Mouse (Mus musculus) intestine, embryonic 14.5 days (tissue): ENCODE measurements at regions not wholly inside any gene's neighbourhood (a gene's known extent, or its start where the extent isn't known, plus 50 kb on each side); places are given as distances from the start of the nearest gene placed in this dataset.

Source experiments
- ATAC-seq: fragments of 200-750 bp; cut with Nextera tagmentation; replicated peaks from 2 replicates; pipeline ENCODE4 v1.8.0; 2017; ENCODE audit warnings: low read depth, moderate number of reproducible peaks, moderate TSS enrichment, moderate library complexity; ENCODE audit not compliant: low FRiP score, low TSS enrichment
- DNase-seq: peaks from one replicate; pipeline ENCODE4 v3.0.0-alpha.2; 2018; ENCODE audit warnings: low spot score
- H3K27ac ChIP-seq: fragments of 300-500 bp; sonication (generic); 2 replicates; pipeline ENCODE4 v1.5.1; 2014; ENCODE audit warnings: low read depth, mild to moderate bottlenecking, control low read depth
- H3K27me3 ChIP-seq: fragments of 300-500 bp; sonication (generic); replicated peaks from 2 replicates; pipeline ENCODE4 v1.6.1; 2014; ENCODE audit warnings: low read length, control low read depth; ENCODE audit not compliant: control insufficient read depth, insufficient read depth
- H3K36me3 ChIP-seq: fragments of 300-500 bp; sonication (generic); 2 replicates; pipeline ENCODE4 v1.6.1; 2014; ENCODE audit warnings: low read length, control low read depth; ENCODE audit not compliant: control insufficient read depth, insufficient read depth
- H3K4me1 ChIP-seq: fragments of 300-500 bp; sonication (generic); replicated peaks from 2 replicates; pipeline ENCODE4 v1.6.1; 2014; ENCODE audit warnings: low read length, control low read depth, mixed read lengths; ENCODE audit not compliant: control insufficient read depth, insufficient read depth
- H3K4me2 ChIP-seq: fragments of 300-500 bp; sonication (generic); 2 replicates; pipeline ENCODE4 v1.6.1; 2014; ENCODE audit warnings: low read length
- H3K4me3 ChIP-seq: fragments of 300-500 bp; sonication (generic); 2 replicates; pipeline ENCODE4 v1.5.1; 2014; ENCODE audit warnings: low read depth, low read length, control low read depth, mixed read lengths
- H3K9ac ChIP-seq: fragments of 300-500 bp; sonication (generic); 2 replicates; pipeline ENCODE4 v1.6.1; 2014; ENCODE audit warnings: mild to moderate bottlenecking, low read length
- H3K9me3 ChIP-seq: fragments of 300-500 bp; sonication (generic); 2 replicates; pipeline ENCODE4 v1.6.1; 2016; ENCODE audit warnings: low read length, control low read depth; ENCODE audit not compliant: control insufficient read depth
- WGBS: fragments of 180-500 bp; shearing (Covaris S2); extraction: QIAGEN DNeasy Blood & Tissue Kit; methylation state at CpG from one replicate; pipeline ENCODE4 v1.1.7; 2014; 5-methylcytosine and 5-hydroxymethylcytosine counted together

DNA sequence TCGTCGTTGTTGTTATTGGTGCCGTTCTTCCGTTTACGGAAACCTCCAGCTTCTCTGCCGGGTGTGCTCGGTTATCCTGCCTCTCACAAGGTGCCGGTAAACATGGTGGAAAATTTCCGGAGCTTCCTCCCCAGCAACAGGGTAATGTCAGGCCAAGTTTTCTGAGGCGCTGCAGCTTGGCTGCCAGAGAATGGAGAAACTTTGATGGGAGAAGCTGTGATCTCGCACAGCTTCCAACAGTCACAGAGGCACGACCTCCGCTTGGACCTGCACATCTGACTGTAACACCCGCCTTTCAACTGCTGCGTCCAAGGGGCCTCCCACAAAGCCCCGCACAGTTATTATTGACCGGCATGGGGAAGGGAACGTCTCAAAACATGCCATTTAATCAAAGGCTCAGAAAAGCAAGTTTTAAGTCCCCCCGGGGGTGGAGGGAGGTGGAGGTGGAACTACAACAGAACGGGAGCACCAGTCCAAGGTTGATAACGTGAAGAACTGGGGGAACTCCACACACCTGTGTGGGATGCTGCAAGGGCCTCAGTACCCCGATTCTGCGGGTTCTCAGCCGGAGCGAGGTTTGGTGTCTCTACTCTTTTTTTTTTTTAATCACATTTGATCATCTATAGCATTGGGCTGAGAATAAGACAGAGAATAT lies 299.1 kb downstream of the Vrk1 start:
- no peak overlapping the region for H3K4me2 ChIP-seq
- 83% methylated on average over 25 of the region's 25 CpGs for WGBS
- H3K4me3 ChIP-seq, result no peak overlapping the region
- DNase-seq (no peak), ATAC-seq (no peak)
- H3K4me1 ChIP-seq, result no peaks in the 10 kb centered on the region
- no peaks in the 10 kb centered on the region for H3K36me3 ChIP-seq
- no peak overlapping the region for H3K9ac ChIP-seq
- peaks cover 3% of the 10 kb centered on the region; the same call in 1 of the 2 replicates for H3K27me3 ChIP-seq
- no peak overlapping the region for H3K27ac ChIP-seq
- H3K9me3 ChIP-seq, result no peaks in the 10 kb centered on the region

DNA sequence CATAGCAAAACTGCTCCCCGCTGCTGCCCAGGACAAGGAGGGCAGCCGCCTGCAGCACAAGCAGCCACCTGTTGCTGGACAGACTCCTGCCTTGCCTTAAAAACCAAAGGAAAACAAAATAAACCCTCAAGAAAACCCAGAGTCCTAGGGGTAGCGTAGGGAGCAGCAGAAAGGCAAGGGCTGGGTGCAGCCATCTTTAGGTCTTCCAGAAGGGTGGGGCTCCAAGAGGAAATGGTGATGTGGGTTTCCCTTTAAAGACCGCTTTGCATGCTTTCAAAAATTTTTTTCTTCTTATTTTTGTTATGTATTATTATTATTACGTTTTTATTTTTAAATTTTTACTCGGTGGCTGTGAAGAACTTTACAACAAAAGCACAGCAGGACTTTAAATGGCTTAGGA lies 300.1 kb downstream of the Vrk1 start:
- ATAC-seq (no peak), DNase-seq (no peak)
- H3K4me2 ChIP-seq, result peak overlapping the region; percentile 51
- no peaks in the 10 kb centered on the region for H3K36me3 ChIP-seq
- H3K27ac ChIP-seq, result no peak overlapping the region
- peak overlapping the region; percentile 30; the same call in 1 of the 2 replicates for H3K4me3 ChIP-seq
- H3K27me3 ChIP-seq, result peaks cover 3% of the 10 kb centered on the region; the same call in 1 of the 2 replicates
- no peak overlapping the region for H3K9ac ChIP-seq
- no peaks in the 10 kb centered on the region for H3K9me3 ChIP-seq
- no peaks in the 10 kb centered on the region for H3K4me1 ChIP-seq
- WGBS, result 51% methylated on average over 6 of the region's 6 CpGs

DNA sequence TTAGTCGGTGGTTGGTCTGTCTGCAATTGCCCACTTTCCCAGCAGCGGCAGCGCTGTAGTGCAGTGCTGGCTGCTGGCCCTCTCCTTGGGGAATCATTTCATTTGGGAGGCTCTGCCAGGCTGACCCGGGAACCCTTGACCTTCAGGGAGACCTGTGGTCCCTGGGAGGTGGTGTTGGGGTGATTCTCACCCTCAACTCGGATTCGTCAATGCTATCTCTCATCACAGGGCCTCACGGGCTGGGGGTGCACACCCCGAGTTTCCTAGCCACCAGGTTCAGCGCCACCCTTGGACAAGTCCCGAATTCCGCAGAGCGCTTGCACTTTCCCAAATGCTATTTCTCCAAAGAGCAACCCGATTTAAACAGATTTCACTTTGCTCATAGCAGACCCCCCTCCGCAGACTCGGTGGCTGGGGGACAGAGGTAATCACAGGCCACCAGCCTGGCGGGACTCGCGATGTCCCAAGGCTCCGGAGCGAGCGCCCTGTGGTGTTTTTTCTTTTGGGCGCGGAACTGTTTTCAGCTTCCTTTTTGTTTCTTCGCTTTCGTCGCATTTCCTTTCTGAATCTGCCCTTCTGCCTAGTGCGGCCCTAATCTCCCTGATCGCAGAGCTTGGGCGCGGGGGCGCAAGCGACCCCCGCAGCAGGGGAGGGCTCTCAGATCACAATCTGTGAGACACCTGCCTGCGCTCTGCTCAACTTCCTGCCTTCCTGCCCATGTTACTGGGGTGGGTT lies 300.7 kb downstream of the Vrk1 start:
- ATAC-seq (no peak), DNase-seq (peak; percentile 72)
- Histone ChIP-seq H3K4me3 (peak overlapping the region; percentile 30), H3K9ac (peak overlapping the region; percentile 33; the same call in 1 of the 2 replicates), H3K27ac (no peak overlapping the region), H3K36me3 (no peaks in the 10 kb centered on the region), H3K9me3 (no peaks in the 10 kb centered on the region), H3K4me2 (peak overlapping the region; percentile 51), H3K27me3 (peaks cover 3% of the 10 kb centered on the region; the same call in 1 of the 2 replicates), H3K4me1 (no peaks in the 10 kb centered on the region)
- WGBS, result under 1% methylated on average over 34 of the region's 34 CpGs

DNA sequence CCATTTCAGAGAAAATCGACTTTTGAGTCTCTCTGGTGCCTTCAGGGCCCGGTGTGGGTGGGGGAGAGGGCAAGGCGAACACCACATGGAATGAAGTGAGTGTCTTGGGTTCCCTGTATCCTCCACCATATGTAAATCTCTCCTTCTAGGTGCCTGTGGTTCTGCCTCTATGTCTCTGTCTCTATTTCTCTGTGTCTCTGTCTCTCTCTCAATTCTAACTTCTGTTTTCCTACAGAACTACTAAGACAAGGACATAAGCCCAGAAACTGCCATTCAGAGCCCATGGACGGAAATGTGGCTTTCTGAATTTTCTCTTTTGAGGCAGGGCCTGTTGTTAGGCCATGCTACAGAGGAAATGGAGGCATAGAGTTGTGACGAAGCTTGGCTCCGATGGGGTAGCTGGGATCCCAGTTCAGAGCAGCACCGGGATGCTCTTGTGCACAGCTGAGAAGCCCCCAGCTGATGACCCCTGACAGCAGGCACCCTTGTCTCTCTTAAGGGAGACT lies 301.3 kb downstream of the Vrk1 start:
- no peak for DNase-seq
- Histone ChIP-seq H3K9ac (peak overlapping the region; percentile 33; the same call in 1 of the 2 replicates), H3K36me3 (no peaks in the 10 kb centered on the region), H3K4me1 (no peaks in the 10 kb centered on the region), H3K27me3 (peaks cover 3% of the 10 kb centered on the region; the same call in 1 of the 2 replicates), H3K27ac (no peak overlapping the region), H3K9me3 (no peaks in the 10 kb centered on the region), H3K4me2 (peak overlapping the region; percentile 51), H3K4me3 (peak overlapping the region; percentile 30; the same call in 1 of the 2 replicates)
- WGBS, result 51% methylated on average over 7 of the region's 7 CpGs
- ATAC-seq, result no peak

- H3K9me3 ChIP-seq, result no peaks in the 10 kb centered on the region
- WGBS, result 79% methylated on average over 17 of the region's 17 CpGs
- H3K4me3 ChIP-seq, result no peak overlapping the region
- no peak overlapping the region for H3K4me2 ChIP-seq
- H3K4me1 ChIP-seq, result no peaks in the 10 kb centered on the region
- DNase-seq, result no peak
- no peak overlapping the region for H3K27ac ChIP-seq
- ATAC-seq, result no peak
- H3K27me3 ChIP-seq, result peaks cover 3% of the 10 kb centered on the region; the same call in 1 of the 2 replicates
- no peaks in the 10 kb centered on the region for H3K36me3 ChIP-seq
- H3K9ac ChIP-seq, result no peak overlapping the region
Measured at GRCm38 (mm10) chr12:106311831-106312600, 302.0 kb downstream of the Vrk1 start.

GRCm38 (mm10) chr12:106317738-106318137 lies 307.7 kb downstream of the Vrk1 start:
- no peak for DNase-seq
- Histone ChIP-seq H3K4me1 (no peaks in the 10 kb centered on the region), H3K27me3 (no peaks in the 10 kb centered on the region), H3K36me3 (no peaks in the 10 kb centered on the region), H3K4me3 (no peak overlapping the region), H3K9ac (no peak overlapping the region), H3K9me3 (no peaks in the 10 kb centered on the region), H3K27ac (no peak overlapping the region), H3K4me2 (no peak overlapping the region)
- no peak for ATAC-seq
- WGBS, result 87% methylated on average over 16 of the region's 16 CpGs

- Histone ChIP-seq H3K36me3 (no peaks in the 10 kb centered on the region), H3K9me3 (no peaks in the 10 kb centered on the region), H3K4me2 (no peak overlapping the region), H3K4me1 (no peaks in the 10 kb centered on the region), H3K4me3 (no peak overlapping the region), H3K9ac (no peak overlapping the region), H3K27ac (no peak overlapping the region), H3K27me3 (no peaks in the 10 kb centered on the region)
- ATAC-seq, result no peak
- no peak for DNase-seq
- 92% methylated on average over 7 of the region's 7 CpGs for WGBS
Measured at GRCm38 (mm10) chr12:106321511-106321910, 311.5 kb downstream of the Vrk1 start.

DNA sequence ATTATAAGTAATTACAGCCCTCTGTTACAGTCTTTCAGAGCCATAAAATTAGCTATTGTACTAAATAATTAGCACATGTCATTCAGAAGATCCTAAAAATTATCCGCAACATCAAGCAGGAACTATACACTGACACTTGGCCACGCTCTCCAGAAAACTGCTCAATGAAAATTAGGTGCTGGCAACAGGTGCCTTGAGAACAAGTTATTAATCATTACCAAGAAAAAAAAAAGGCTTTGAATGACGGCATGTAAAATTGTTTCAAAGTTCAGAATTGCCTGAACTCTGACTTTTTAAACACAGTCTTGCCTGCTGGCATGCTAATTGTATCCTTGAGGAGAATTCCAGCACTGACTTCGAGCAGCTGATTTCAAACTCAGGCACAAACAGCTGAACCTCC lies 316.6 kb downstream of the Vrk1 start:
- H3K9me3 ChIP-seq, result no peaks in the 10 kb centered on the region
- ATAC-seq (no peak), DNase-seq (no peak)
- no peak overlapping the region for H3K27ac ChIP-seq
- no peaks in the 10 kb centered on the region for H3K4me1 ChIP-seq
- 67% methylated on average over 4 of the region's 4 CpGs for WGBS
- no peak overlapping the region for H3K9ac ChIP-seq
- no peaks in the 10 kb centered on the region for H3K27me3 ChIP-seq
- no peak overlapping the region for H3K4me3 ChIP-seq
- H3K4me2 ChIP-seq, result no peak overlapping the region
- H3K36me3 ChIP-seq, result no peaks in the 10 kb centered on the region
